Mouse (Mus musculus): ENCODE results near the gene Gm10300. TPM values are rescaled to one million over a fixed set of nuclear protein-coding genes. Genes with fewer than 3 reads are reported as not detected.

Gene Gm10300
- polyA plus RNA-seq, 1 experiment from 2014 or later, result not detected

DNA sequence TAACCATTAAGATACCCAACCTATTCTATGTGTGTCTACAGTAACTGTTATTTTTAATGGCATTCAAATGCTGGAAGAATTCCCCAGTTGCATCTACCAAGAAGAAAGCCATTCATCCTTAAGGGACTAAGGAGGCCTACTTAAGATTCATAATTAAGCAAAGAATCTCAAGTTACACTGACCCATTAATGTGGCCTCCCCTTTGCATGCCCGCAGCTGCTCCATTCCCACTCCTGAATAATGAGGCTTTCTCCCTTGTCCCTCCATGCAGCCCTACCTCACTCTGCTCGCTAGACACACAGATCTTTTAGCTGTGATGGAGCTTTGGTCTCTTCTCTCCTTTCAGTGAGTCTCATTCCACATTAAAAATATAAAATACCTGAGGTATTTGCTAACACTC is 40.3 kb upstream of the Gm10300 start:
- no peak overlapping the region for H3K9ac ChIP-seq (ENCODE audit: low read length)
- H3K4me1 ChIP-seq (replicated peaks; ENCODE audit: control insufficient read depth, insufficient read depth, low read length), result peaks cover 2% of the 10 kb centered on the region; the same call in 1 of the 2 replicates
- peak; percentile 89 for ATAC-seq (replicated peaks; ENCODE audit: low FRiP score)
- H3K36me3 ChIP-seq (ENCODE audit: control insufficient read depth, insufficient read depth, low read length), result no peaks in the 10 kb centered on the region
- DNase-seq (ENCODE audit: low spot score), result peak; percentile 72
- no peaks in the 10 kb centered on the region for H3K27me3 ChIP-seq (ENCODE audit: control insufficient read depth, insufficient read depth, low read length)
- H3K4me2 ChIP-seq (ENCODE audit: low read depth, low read length, severe bottlenecking), result no peak overlapping the region
- 0 out of 2 replicates have a peak overlapping the region, but pooled peaks have one; percentile 2 for H3K27ac ChIP-seq (ENCODE audit: low read depth, low read length)
- no peaks in the 10 kb centered on the region for H3K9me3 ChIP-seq (ENCODE audit: control insufficient read depth, low read length)
- H3K4me3 ChIP-seq (ENCODE audit: low read depth, low read length), result no peak overlapping the region
- 2% methylated on average over 2 of the region's 2 CpGs for WGBS

DNA sequence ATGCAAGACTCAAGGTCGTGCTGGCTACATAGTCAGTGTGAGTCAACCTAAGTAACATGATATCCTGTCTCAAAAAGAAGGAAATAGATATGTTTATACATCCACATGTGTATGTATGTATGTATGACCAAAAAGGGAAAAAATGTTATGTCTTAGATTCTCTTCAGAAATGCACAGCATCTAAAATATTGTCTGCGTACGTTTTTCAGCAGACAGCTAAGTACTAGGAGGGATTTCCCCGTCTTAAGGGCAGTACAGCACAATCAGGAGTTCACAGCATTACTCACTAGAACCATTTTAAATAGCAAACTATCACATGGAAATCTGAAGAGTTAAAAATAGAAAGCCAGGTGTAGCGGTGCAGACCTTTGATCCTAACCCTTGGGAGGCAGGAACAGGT is 37.4 kb upstream of the Gm10300 start:
- ATAC-seq (replicated peaks; ENCODE audit: low FRiP score) (no peak), DNase-seq (ENCODE audit: low spot score) (no peak)
- Histone ChIP-seq H3K9ac (ENCODE audit: low read length) (no peak overlapping the region), H3K4me3 (ENCODE audit: low read depth, low read length) (no peak overlapping the region), H3K27me3 (ENCODE audit: control insufficient read depth, insufficient read depth, low read length) (no peaks in the 10 kb centered on the region), H3K4me1 (replicated peaks; ENCODE audit: control insufficient read depth, insufficient read depth, low read length) (peaks cover 2% of the 10 kb centered on the region; the same call in 1 of the 2 replicates), H3K36me3 (ENCODE audit: control insufficient read depth, insufficient read depth, low read length) (no peaks in the 10 kb centered on the region), H3K4me2 (ENCODE audit: low read depth, low read length, severe bottlenecking) (no peak overlapping the region), H3K9me3 (ENCODE audit: control insufficient read depth, low read length) (no peaks in the 10 kb centered on the region), H3K27ac (ENCODE audit: low read depth, low read length) (no peak overlapping the region)
- 90% methylated on average over 5 of the region's 5 CpGs for WGBS

DNA sequence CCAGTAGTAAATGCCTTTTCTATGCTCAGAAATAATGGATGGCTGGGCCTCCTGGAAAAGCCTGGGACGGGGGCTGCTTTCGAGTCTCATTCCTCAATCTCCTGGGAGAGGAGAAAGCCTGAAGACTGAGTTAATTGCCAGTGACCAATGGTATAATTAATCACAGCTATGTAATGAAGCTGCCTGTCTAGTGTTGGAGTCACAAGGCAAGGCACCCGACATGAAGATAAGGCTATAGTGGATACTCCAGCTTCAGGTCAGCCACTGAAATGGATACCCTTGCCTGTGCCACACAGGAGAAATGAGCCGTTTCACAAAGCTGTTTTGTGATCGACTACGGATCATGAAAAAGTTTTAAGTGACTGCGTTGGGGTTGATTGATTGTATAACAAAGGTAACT is 36.5 kb upstream of the Gm10300 start:
- no peak overlapping the region for H3K9ac ChIP-seq (ENCODE audit: low read length)
- H3K4me3 ChIP-seq (ENCODE audit: low read depth, low read length), result no peak overlapping the region
- no peaks in the 10 kb centered on the region for H3K9me3 ChIP-seq (ENCODE audit: control insufficient read depth, low read length)
- H3K36me3 ChIP-seq (ENCODE audit: control insufficient read depth, insufficient read depth, low read length), result no peaks in the 10 kb centered on the region
- no peak for DNase-seq (ENCODE audit: low spot score)
- peaks cover 2% of the 10 kb centered on the region; the same call in 1 of the 2 replicates for H3K4me1 ChIP-seq (replicated peaks; ENCODE audit: control insufficient read depth, insufficient read depth, low read length)
- no peak overlapping the region for H3K27ac ChIP-seq (ENCODE audit: low read depth, low read length)
- no peak for ATAC-seq (replicated peaks; ENCODE audit: low FRiP score)
- WGBS, result 48% methylated on average over 7 of the region's 7 CpGs
- no peaks in the 10 kb centered on the region for H3K27me3 ChIP-seq (ENCODE audit: control insufficient read depth, insufficient read depth, low read length)
- no peak overlapping the region for H3K4me2 ChIP-seq (ENCODE audit: low read depth, low read length, severe bottlenecking)

DNA sequence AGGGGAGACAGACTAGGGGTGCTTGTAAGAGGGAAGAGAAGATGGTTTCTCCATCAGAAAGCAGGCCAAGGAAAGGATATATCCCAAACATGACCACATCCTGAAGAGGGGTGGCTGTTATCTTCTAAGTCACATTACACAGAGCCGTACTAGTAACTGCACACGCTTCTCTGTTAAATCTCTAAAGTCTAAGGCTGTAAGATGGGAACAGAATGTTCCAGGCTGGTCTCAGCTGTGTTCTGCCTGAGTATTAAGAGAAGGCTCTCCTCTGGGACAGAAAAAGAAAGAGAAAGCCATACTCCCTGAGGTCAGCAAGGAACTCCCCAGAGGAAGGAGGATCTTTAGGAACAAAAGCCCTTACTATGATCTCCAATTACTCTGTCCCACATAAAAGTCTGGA is 35.7 kb upstream of the Gm10300 start:
- H3K36me3 ChIP-seq (ENCODE audit: control insufficient read depth, insufficient read depth, low read length), result no peaks in the 10 kb centered on the region
- no peak for ATAC-seq (replicated peaks; ENCODE audit: low FRiP score)
- no peaks in the 10 kb centered on the region for H3K9me3 ChIP-seq (ENCODE audit: control insufficient read depth, low read length)
- no peak overlapping the region for H3K4me3 ChIP-seq (ENCODE audit: low read depth, low read length)
- DNase-seq (ENCODE audit: low spot score), result no peak
- no peaks in the 10 kb centered on the region for H3K27me3 ChIP-seq (ENCODE audit: control insufficient read depth, insufficient read depth, low read length)
- H3K27ac ChIP-seq (ENCODE audit: low read depth, low read length), result no peak overlapping the region
- H3K9ac ChIP-seq (ENCODE audit: low read length), result no peak overlapping the region
- 90% methylated on average over 2 of the region's 2 CpGs for WGBS
- H3K4me1 ChIP-seq (replicated peaks; ENCODE audit: control insufficient read depth, insufficient read depth, low read length), result peaks cover 2% of the 10 kb centered on the region; the same call in 1 of the 2 replicates
- H3K4me2 ChIP-seq (ENCODE audit: low read depth, low read length, severe bottlenecking), result no peak overlapping the region

DNA sequence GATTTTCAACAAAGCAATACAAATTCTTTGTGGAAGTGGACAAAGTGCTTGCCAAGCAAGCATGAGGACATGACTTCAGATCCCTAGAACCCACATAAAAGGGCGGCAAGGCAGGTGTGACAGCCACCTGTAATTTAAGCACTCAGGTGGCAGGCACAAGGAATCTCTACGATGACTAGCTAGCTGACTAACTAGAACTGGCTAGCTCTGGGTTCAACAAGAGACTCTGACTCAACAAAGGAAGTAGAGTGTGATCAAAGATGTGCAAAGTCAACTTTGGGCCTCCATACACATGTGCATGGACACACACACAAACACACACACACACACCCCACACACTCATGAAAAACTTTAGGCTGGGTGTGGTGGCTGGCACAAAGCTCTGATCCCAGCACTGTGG is 35.0 kb upstream of the Gm10300 start:
- H3K4me1 ChIP-seq (replicated peaks; ENCODE audit: control insufficient read depth, insufficient read depth, low read length), result peaks cover 2% of the 10 kb centered on the region; the same call in 1 of the 2 replicates

DNA sequence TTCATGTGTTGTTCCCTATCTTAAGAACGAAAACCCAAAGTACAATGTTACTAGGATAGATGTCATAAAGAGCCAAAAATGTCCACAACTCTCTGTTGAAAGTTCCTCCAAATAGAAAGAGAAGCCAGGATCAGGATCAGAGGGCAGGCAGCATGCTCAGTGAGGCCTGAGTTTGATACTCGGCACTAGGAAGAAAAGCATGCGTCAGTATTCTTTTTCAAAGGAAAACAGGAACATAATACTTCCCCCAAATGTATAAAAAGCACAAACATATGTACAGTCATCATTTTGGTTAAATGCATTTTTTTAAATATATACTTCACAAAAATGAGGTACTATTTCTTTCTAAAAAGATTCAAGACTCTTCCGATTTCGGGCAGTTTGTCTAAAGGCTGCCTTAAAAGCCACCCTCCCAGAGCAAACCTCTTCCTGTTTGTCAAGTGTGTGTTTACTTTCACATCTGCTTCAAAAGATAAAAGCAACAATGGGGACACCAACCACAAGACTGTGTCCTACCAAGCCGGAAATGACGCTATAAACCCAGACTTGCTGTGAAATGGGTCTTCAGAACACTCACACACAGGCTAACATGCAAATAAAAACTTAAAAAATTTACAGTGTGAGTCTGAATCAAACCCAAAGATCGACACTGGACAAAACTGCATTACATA is 34.4 kb upstream of the Gm10300 start:
- Histone ChIP-seq H3K4me1 (replicated peaks; ENCODE audit: control insufficient read depth, insufficient read depth, low read length) (peaks cover under 1% of the 10 kb centered on the region; the same call in 1 of the 2 replicates), H3K27ac (ENCODE audit: low read depth, low read length) (no peak overlapping the region), H3K9ac (ENCODE audit: low read length) (no peak overlapping the region), H3K4me3 (ENCODE audit: low read depth, low read length) (no peak overlapping the region), H3K27me3 (ENCODE audit: control insufficient read depth, insufficient read depth, low read length) (no peaks in the 10 kb centered on the region), H3K4me2 (ENCODE audit: low read depth, low read length, severe bottlenecking) (no peak overlapping the region), H3K36me3 (ENCODE audit: control insufficient read depth, insufficient read depth, low read length) (no peaks in the 10 kb centered on the region), H3K9me3 (ENCODE audit: control insufficient read depth, low read length) (no peaks in the 10 kb centered on the region)
- DNase-seq (ENCODE audit: low spot score) (no peak), ATAC-seq (replicated peaks; ENCODE audit: low FRiP score) (no peak)
- 87% methylated on average over 8 of the region's 8 CpGs for WGBS

More for the DNA sequence above, 35.0 kb upstream of the Gm10300 start:
- Histone ChIP-seq H3K9ac (ENCODE audit: low read length) (no peak overlapping the region), H3K36me3 (ENCODE audit: control insufficient read depth, insufficient read depth, low read length) (no peaks in the 10 kb centered on the region), H3K4me2 (ENCODE audit: low read depth, low read length, severe bottlenecking) (no peak overlapping the region), H3K9me3 (ENCODE audit: control insufficient read depth, low read length) (no peaks in the 10 kb centered on the region), H3K27me3 (ENCODE audit: control insufficient read depth, insufficient read depth, low read length) (no peaks in the 10 kb centered on the region), H3K27ac (ENCODE audit: low read depth, low read length) (no peak overlapping the region), H3K4me3 (ENCODE audit: low read depth, low read length) (no peak overlapping the region)
- ATAC-seq (replicated peaks; ENCODE audit: low FRiP score), result no peak
- DNase-seq (ENCODE audit: low spot score), result no peak
- WGBS, result 98% methylated on average over 2 of the region's 2 CpGs

DNA sequence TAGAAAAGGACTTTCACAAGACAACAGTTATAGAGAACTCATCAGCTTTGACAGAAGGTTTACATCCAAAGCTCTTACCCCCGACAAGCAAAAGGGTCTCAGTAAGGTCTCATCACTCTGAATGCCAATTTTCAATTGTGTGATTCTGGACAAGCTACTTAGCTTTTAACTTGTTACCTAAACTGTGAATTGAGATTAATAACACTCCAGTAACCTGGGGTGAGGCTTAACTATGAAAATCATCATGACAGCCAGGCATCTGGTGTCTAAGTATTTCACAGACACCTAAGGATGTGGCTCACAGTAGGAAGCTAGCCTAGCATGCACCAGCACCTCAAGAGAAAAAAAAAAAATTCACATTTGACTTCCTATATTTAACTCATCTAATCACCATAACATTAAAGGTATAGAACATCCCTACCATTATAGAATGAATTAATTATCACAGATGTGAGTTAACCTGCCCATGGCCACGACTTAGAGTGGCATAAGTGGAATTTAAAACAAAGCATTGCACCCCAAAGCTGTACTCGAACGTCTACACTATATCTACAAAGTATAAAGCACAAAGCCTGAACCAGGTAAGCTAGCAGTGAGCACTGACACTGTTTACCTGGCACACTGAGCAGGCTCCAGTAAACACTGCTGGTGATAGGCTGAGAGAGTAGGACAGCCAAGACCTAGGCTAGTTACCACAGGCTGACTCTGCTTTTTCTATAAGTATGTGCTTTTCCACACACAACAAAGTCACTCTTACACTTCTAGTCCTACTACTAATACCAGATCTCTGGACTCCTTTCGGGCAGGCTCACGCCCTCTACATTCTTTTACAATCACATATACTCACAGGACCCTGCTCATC is 32.8 kb upstream of the Gm10300 start:
- WGBS, result 80% methylated on average over 6 of the region's 6 CpGs

DNA sequence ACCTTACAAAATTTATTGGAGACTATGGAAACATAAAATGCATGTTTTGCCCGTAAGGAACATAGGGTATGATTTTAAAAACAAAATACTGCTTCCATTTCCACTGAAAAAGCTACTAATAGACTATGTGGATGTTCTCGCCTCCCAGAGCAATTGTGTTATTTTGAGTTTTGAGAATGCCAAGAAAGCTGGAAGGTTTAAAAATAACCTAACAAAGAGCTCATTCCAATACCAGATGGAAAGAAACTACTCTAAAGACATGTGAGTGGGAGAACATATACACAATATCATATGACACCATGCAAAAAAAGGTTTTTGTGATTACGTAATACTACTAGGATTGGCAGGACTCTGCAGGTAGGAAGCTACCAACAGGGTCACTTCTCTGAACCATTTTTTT is 30.8 kb upstream of the Gm10300 start:
- ATAC-seq (replicated peaks; ENCODE audit: low FRiP score) (no peak), DNase-seq (ENCODE audit: low spot score) (no peak)
- WGBS, result 91% methylated on average over 3 of the region's 3 CpGs
- Histone ChIP-seq H3K27me3 (ENCODE audit: control insufficient read depth, insufficient read depth, low read length) (no peaks in the 10 kb centered on the region), H3K9me3 (ENCODE audit: control insufficient read depth, low read length) (no peaks in the 10 kb centered on the region), H3K4me1 (replicated peaks; ENCODE audit: control insufficient read depth, insufficient read depth, low read length) (no peaks in the 10 kb centered on the region), H3K27ac (ENCODE audit: low read depth, low read length) (no peak overlapping the region), H3K4me3 (ENCODE audit: low read depth, low read length) (no peak overlapping the region), H3K36me3 (ENCODE audit: control insufficient read depth, insufficient read depth, low read length) (no peaks in the 10 kb centered on the region), H3K9ac (ENCODE audit: low read length) (no peak overlapping the region), H3K4me2 (ENCODE audit: low read depth, low read length, severe bottlenecking) (no peak overlapping the region)

More for the DNA sequence above, 32.8 kb upstream of the Gm10300 start:
- Histone ChIP-seq H3K4me2 (ENCODE audit: low read depth, low read length, severe bottlenecking) (no peak overlapping the region), H3K27me3 (ENCODE audit: control insufficient read depth, insufficient read depth, low read length) (no peaks in the 10 kb centered on the region), H3K4me3 (ENCODE audit: low read depth, low read length) (no peak overlapping the region), H3K27ac (ENCODE audit: low read depth, low read length) (no peak overlapping the region), H3K4me1 (replicated peaks; ENCODE audit: control insufficient read depth, insufficient read depth, low read length) (no peaks in the 10 kb centered on the region), H3K9me3 (ENCODE audit: control insufficient read depth, low read length) (no peaks in the 10 kb centered on the region), H3K36me3 (ENCODE audit: control insufficient read depth, insufficient read depth, low read length) (no peaks in the 10 kb centered on the region), H3K9ac (ENCODE audit: low read length) (no peak overlapping the region)
- no peak for ATAC-seq (replicated peaks; ENCODE audit: low FRiP score)
- no peak for DNase-seq (ENCODE audit: low spot score)

All from forebrain, embryonic 11.5 days (tissue).